8 mouse cellular contexts compared by ENCODE assay signal in the genomic region with DNA sequence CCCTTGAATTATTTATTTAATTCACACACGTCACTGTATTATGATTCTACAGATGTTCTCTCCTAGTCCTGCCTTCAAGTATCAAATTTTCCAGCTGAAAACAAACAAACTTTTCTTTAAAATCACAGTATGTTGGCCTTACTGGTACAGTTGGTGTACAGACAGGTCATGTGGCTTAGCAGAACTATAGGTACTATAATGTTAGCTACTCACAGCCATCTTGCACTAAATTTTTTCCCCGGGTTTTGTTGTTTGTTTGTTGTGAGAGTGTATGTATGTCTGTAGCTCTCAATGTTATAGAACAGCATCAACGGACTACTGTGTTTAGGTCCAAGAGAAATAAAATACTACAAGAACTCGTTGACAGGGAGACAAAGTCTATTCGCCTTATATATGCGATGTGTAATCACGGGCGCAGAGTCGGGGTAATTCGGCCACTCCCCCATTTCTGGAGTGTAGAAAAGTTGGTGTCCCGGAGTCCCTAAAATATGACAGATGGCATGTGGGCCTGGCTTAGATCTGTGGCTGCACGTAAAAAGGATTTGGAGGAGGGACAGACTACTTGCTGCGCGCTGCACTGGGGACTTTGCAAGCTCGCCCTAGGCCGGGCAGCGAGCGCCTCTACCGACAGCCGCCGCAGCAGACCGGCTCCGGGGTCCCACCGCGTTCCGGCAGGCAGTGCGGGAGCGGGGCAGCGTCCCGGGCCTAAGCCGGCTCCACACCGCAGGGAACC. TPM values are rescaled to one million over a fixed set of nuclear protein-coding genes. Genes with fewer than 3 reads are reported as not detected.
DNase-seq lines count a peak whose midpoint lies in the region; ATAC-seq and TF ChIP-seq lines count a peak whose summit lies in the region.

No protein-coding gene starts in this region.

- no peak for DNase-seq in heart, adult 2 months
- DNase-seq in heart, postnatal 25 days (ENCODE audit: low spot score): no peak
- no peak for DNase-seq in limb, embryonic 10.5 days (ENCODE audit: low spot score)
- no peak for DNase-seq in adrenal gland, postnatal 10 days
- no peak for DNase-seq in spleen, postnatal 4 days (ENCODE audit: low spot score in 2 of 2)

- no peaks in the 10 kb centered on the region for H3K27me3 ChIP-seq in heart, adult 2 months (ENCODE audit: control insufficient read depth, insufficient read depth, low read length)
- no peaks in the 10 kb centered on the region for H3K27me3 ChIP-seq in embryonic facial prominence, embryonic 15.5 days
- H3K27me3 ChIP-seq in limb, embryonic 10.5 days (ENCODE audit: low read depth, poor library complexity, severe bottlenecking): no peaks in the 10 kb centered on the region
- H3K27me3 ChIP-seq in neural tube, embryonic 14.5 days (ENCODE audit: control insufficient read depth, insufficient read depth, low read length): no peaks in the 10 kb centered on the region

- ATAC-seq in CD4-positive, CD25-positive, alpha-beta regulatory T cell, adult 4 months: peak; percentile 60
- ATAC-seq in embryonic facial prominence, embryonic 15.5 days (ENCODE audit: insufficient number of reproducible peaks, low FRiP score, low TSS enrichment, low read depth): peak; percentile 90
- ATAC-seq in neural tube, embryonic 14.5 days (ENCODE audit: low read depth): peak; percentile 95

- H3K27ac ChIP-seq in heart, adult 2 months: peak overlapping the region; percentile 98
- peak overlapping the region; percentile 98 for H3K27ac ChIP-seq in embryonic facial prominence, embryonic 15.5 days (replicated peaks)
- peak overlapping the region; percentile 96 for H3K27ac ChIP-seq in limb, embryonic 10.5 days
- peak overlapping the region; percentile 99 for H3K27ac ChIP-seq in neural tube, embryonic 14.5 days (ENCODE audit: low read depth, low read length)

- H3K4me1 ChIP-seq in heart, adult 2 months (ENCODE audit: control insufficient read depth, insufficient read depth, low read length): no peaks in the 10 kb centered on the region
- peaks cover 5% of the 10 kb centered on the region; the same call in 1 of the 2 replicates for H3K4me1 ChIP-seq in embryonic facial prominence, embryonic 15.5 days
- H3K4me1 ChIP-seq in limb, embryonic 10.5 days: peaks cover 6% of the 10 kb centered on the region; the same call in 1 of the 2 replicates
- H3K4me1 ChIP-seq in neural tube, embryonic 14.5 days (ENCODE audit: control insufficient read depth, insufficient read depth, low read length): peaks cover 4% of the 10 kb centered on the region; the same call in 1 of the 2 replicates

- no peak for TF ChIP-seq POLR2A in heart, adult 2 months (IDR thresholded peaks at IDR 0.05; ENCODE audit: insufficient read depth, low read depth, low read length)

- peaks cover 10% of the 10 kb centered on the region for H3K36me3 ChIP-seq in heart, adult 2 months (ENCODE audit: control insufficient read depth, insufficient read depth, low read length)
- H3K36me3 ChIP-seq in embryonic facial prominence, embryonic 15.5 days: peaks cover 17% of the 10 kb centered on the region
- peaks cover 33% of the 10 kb centered on the region for H3K36me3 ChIP-seq in limb, embryonic 10.5 days
- peaks cover 8% of the 10 kb centered on the region for H3K36me3 ChIP-seq in neural tube, embryonic 14.5 days (ENCODE audit: control insufficient read depth, insufficient read depth, low read length)

- intact Hi-C loops in heart, adult 2 months (cut with DNase I): loop anchor here (5.0 to 10.0 kb wide), 3 partner anchors 384 to 1064 kb away; a partner anchor contains a TSS
- intact Hi-C loops in heart, postnatal 25 days (cut with DNase I): loop anchor here (10.0 kb wide), 2 partner anchors 386 to 786 kb away; a partner anchor contains a TSS

- no peaks in the 10 kb centered on the region for H3K9me3 ChIP-seq in embryonic facial prominence, embryonic 15.5 days (replicated peaks)
- H3K9me3 ChIP-seq in limb, embryonic 10.5 days (replicated peaks): no peaks in the 10 kb centered on the region
- H3K9me3 ChIP-seq in neural tube, embryonic 14.5 days (ENCODE audit: control insufficient read depth, low read length): no peaks in the 10 kb centered on the region

- H3K79me2 ChIP-seq in heart, adult 2 months (replicated peaks; ENCODE audit: control insufficient read depth, insufficient read depth, low read length): no peaks in the 10 kb centered on the region

- peak overlapping the region; percentile 55 for H3K4me2 ChIP-seq in embryonic facial prominence, embryonic 15.5 days (replicated peaks)
- peak overlapping the region; percentile 60 for H3K4me2 ChIP-seq in neural tube, embryonic 14.5 days (ENCODE audit: low read depth, low read length)

- TF ChIP-seq EP300 in heart, adult 2 months (IDR thresholded peaks at IDR 0.05; ENCODE audit: insufficient read depth, low read depth, low read length): no peak

- H3K4me3 ChIP-seq in heart, adult 2 months: peak overlapping the region; percentile 86
- H3K4me3 ChIP-seq in embryonic facial prominence, embryonic 15.5 days (replicated peaks): peak overlapping the region; percentile 79
- H3K4me3 ChIP-seq in limb, embryonic 10.5 days: peak overlapping the region; percentile 77
- peak overlapping the region; percentile 87 for H3K4me3 ChIP-seq in neural tube, embryonic 14.5 days (ENCODE audit: low read depth, low read length)

- TF ChIP-seq CTCF in heart, adult 2 months (IDR thresholded peaks at IDR 0.05): peak; percentile 58

- WGBS in heart, adult 2 months: 2% methylated on average over 32 of the region's 32 CpGs
- WGBS in embryonic facial prominence, embryonic 15.5 days: under 1% methylated on average over 32 of the region's 32 CpGs
- WGBS in limb, embryonic 10.5 days: 3% methylated on average over 32 of the region's 32 CpGs
- WGBS in neural tube, embryonic 14.5 days: 2% methylated on average over 30 of the region's 32 CpGs

- H3K9ac ChIP-seq in heart, adult 2 months (ENCODE audit: low read depth, low read length): peak overlapping the region; percentile 91
- peak overlapping the region; percentile 88 for H3K9ac ChIP-seq in embryonic facial prominence, embryonic 15.5 days
- H3K9ac ChIP-seq in neural tube, embryonic 14.5 days (replicated peaks; ENCODE audit: low read depth, low read length): peak overlapping the region; percentile 89

RNA-seq across cellular contexts. Expression of a gene that starts 0.5 kb away (rescaled TPM):
- total RNA-seq in heart, adult 2 months (2021): 10 to 100 TPM; 28.2 to 31.1 TPM
- polyA plus RNA-seq in heart, adult 2 months (2012; rRNA removed): 5.6 and 9.8 TPM in 2 replicates
- 10 to 100 TPM; 25.1 to 29.1 TPM for total RNA-seq in heart, postnatal 25 days (2021)
- polyA plus RNA-seq in CD4-positive, CD25-positive, alpha-beta regulatory T cell, adult 4 months (2017; shearing (Covaris generic)): 10 to 100 TPM; 32.5 to 35.9 TPM
- polyA plus RNA-seq in embryonic facial prominence, embryonic 15.5 days (2015; fragmentation: Nextera tagmentation; extraction: Ambion mirVana): 36.0 and 40.8 TPM in 2 replicates
- 29.4 and 34.1 TPM in 2 replicates for polyA plus RNA-seq in limb, embryonic 10.5 days (2016; fragmentation: Nextera tagmentation; extraction: Ambion mirVana)
- 43.0 and 45.3 TPM in 2 replicates for polyA plus RNA-seq in neural tube, embryonic 14.5 days (2014; fragmentation: Nextera tagmentation; extraction: Ambion mirVana)
- total RNA-seq in adrenal gland, postnatal 10 days (2021): 10 to 100 TPM; 33.9 to 35.1 TPM

RNA-seq across cellular contexts. Expression of a gene that starts 38.4 kb away (rescaled TPM):
- total RNA-seq in heart, adult 2 months (2021): under 1 TPM in 1 of 2 experiments, not detected in 1; 0.29 TPM
- polyA plus RNA-seq in heart, adult 2 months (2012; rRNA removed): 0.15 and 0.20 TPM in 2 replicates
- under 1 TPM; 0.21 to 0.22 TPM for total RNA-seq in heart, postnatal 25 days (2021)
- polyA plus RNA-seq in CD4-positive, CD25-positive, alpha-beta regulatory T cell, adult 4 months (2017; shearing (Covaris generic)): not detected
- polyA plus RNA-seq in embryonic facial prominence, embryonic 15.5 days (2015; fragmentation: Nextera tagmentation; extraction: Ambion mirVana): 0.30 TPM in 1 of 2 replicates, not detected in the other
- polyA plus RNA-seq in limb, embryonic 10.5 days (2016; fragmentation: Nextera tagmentation; extraction: Ambion mirVana): not detected in 2 replicates
- polyA plus RNA-seq in neural tube, embryonic 14.5 days (2014; fragmentation: Nextera tagmentation; extraction: Ambion mirVana): not detected in 2 replicates
- 1 to 10 TPM in 1 of 2 experiments, under 1 TPM in 1; 0.91 to 1.4 TPM for total RNA-seq in adrenal gland, postnatal 10 days (2021)
